Mouse (Mus musculus): ENCODE measurements around the gene Defb9. TPM values are rescaled to one million over a fixed set of nuclear protein-coding genes. Genes with fewer than 3 reads are reported as not detected.
"Not testable (repeated sequence)": the region's sequence is repeated elsewhere in the genome, so short reads cannot be mapped to it uniquely, and the experiment has no call there.

The Defb9 gene
- not detected in 2 replicates for polyA plus RNA-seq (2015; fragmentation: Nextera tagmentation; extraction: Ambion mirVana)

DNA sequence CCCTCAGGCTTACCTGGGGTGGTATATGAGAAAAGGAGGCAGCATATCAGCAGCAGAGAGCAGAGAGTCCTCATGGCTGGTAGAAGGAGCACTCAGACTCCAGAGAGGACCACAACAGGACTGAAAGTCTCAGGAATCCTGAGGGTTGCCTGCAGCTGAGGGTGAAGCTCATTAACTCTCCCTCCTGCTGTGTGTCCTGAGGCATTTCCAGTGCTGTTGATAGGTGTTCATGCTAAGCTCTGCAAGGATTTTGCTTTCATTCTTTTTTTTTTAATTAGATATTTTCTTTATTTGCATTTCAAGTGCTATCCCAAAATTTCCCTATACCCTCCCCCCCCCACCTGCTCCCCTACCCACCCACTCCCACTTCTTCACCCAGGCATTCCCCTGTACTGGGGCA lies at the start of gene Defb9:
Defb9 (minus strand) TSS at position 101 of the 400 bp plus-strand sequence.
- not testable (repeated sequence) for ATAC-seq (replicated peaks); H3K4me1 ChIP-seq

DNA sequence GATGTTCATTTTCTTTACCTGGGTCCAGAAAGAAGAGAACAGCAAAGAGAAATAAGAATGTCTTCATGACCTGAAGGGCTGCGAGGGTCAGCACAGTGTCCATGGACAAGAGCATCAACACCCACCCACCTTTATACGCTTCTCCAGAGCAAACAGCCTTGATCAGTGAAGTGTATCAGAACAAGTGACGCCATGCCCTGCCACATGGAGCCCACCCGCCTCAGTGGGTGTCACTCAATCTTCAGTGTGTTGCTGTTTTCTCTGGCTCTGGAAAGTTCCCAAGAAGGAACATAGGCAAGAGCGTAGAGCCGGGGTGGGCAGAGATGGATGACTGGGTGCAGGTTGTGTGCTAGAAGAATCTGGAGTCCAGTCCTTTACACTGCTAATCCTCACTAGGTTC lies 47.4 kb upstream of the Defb9 start, which contains the start of gene Defb15:
Defb15 (minus strand) TSS at position 101 of the 400 bp plus-strand sequence.
- H3K27ac ChIP-seq (replicated peaks), result no peak within 1 kb of the TSS
- ATAC-seq (replicated peaks), result no peak
- H3K4me3 ChIP-seq, result no peak within 1 kb of the TSS
- H3K4me1 ChIP-seq, result no peaks in the 10 kb centered on the region
- no peak within 1 kb of the TSS for H3K9ac ChIP-seq (replicated peaks)
- WGBS, result 87% methylated on average over 6 of the region's 6 CpGs
- H3K27me3 ChIP-seq, result no peaks in the 10 kb centered on the region
- H3K36me3 ChIP-seq, result no peaks in the 10 kb centered on the region
- H3K4me2 ChIP-seq (replicated peaks), result no peak within 1 kb of the TSS
- H3K9me3 ChIP-seq, result no peaks in the 10 kb centered on the region

More for the DNA sequence above, at the start of gene Defb9:
- H3K27ac ChIP-seq (replicated peaks); H3K9me3 ChIP-seq; H3K4me2 ChIP-seq (replicated peaks); H3K9ac ChIP-seq (replicated peaks); H3K27me3 ChIP-seq; H3K36me3 ChIP-seq; H3K4me3 ChIP-seq: not testable (repeated sequence)

DNA sequence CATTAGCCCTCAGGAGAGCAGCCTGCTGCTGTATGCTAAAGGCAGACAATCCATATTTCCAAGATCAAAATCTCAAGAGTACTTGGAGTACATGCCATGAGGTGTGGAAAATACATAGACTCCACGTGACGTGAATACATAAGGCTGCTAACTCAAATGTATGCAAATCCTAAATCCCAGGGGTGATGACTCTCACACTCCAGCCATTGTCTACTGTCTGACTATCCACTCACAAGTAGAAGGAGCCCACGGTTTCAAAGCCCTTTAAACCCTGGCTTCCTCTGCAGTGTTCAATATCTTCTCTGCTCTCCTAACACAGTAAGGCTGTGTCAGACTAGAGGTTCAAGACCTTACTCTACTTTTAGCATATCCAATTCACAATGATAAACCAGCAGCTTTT lies 45.5 kb upstream of the Defb9 start:
- H3K4me1 ChIP-seq; ATAC-seq (replicated peaks); H3K27ac ChIP-seq (replicated peaks); H3K4me2 ChIP-seq (replicated peaks); H3K9me3 ChIP-seq; H3K36me3 ChIP-seq; H3K27me3 ChIP-seq; H3K9ac ChIP-seq (replicated peaks); H3K4me3 ChIP-seq: not testable (repeated sequence)
- WGBS, result 74% methylated on average over 3 of the region's 3 CpGs

DNA sequence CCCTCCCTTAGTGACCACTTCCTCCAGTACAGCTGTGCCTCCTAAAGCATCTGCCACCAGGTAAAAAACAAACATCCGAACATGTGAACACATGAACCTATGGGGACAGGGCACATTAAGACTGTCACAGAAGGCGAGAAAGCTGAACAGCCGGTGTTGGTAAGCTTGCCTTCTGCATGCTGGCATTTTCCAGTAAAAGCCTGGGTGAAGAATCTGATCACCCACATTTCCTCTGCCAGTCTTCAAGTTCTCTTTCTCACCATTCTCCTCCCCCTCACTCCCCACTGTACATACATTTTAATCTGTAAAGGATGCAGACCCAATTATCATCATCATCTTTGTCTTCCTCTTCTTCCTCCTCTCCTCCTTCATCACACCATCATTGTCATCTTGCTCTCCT lies 30.4 kb upstream of the Defb9 start:
- H3K27me3 ChIP-seq, result no peaks in the 10 kb centered on the region
- 92% methylated on average over 3 of the region's 3 CpGs for WGBS
- ATAC-seq (replicated peaks), result no peak
- H3K36me3 ChIP-seq, result no peaks in the 10 kb centered on the region
- H3K9me3 ChIP-seq, result no peaks in the 10 kb centered on the region
- no peak overlapping the region for H3K4me2 ChIP-seq (replicated peaks)
- H3K27ac ChIP-seq (replicated peaks), result no peak overlapping the region
- H3K4me3 ChIP-seq, result no peak overlapping the region
- H3K4me1 ChIP-seq, result no peaks in the 10 kb centered on the region
- H3K9ac ChIP-seq (replicated peaks), result no peak overlapping the region

DNA sequence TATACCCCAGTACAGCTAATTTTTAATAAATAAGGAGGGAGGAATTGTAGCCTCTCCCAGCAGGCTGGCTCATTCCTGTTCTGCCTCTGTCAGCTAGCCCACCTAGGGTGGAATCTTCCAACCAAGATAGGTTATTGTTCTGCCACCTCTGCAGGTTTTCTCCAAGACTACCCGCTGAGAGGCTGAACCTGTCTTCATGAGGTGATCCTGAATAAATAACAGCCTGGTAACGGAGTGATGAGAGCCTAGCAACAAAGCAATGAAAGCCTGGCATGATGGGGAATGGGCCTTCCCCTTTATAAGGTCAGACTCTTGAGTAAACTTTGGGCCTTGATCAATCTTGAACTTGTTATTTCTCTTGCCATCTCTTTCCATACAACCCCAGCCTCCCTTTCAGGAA lies 27.3 kb upstream of the Defb9 start:
- H3K4me3 ChIP-seq, result no peak overlapping the region
- H3K9ac ChIP-seq (replicated peaks), result no peak overlapping the region
- H3K4me1 ChIP-seq, result no peaks in the 10 kb centered on the region
- no peak overlapping the region for H3K4me2 ChIP-seq (replicated peaks)
- H3K27ac ChIP-seq (replicated peaks), result no peak overlapping the region
- 23% methylated on average over 2 of the region's 2 CpGs for WGBS
- H3K27me3 ChIP-seq, result no peaks in the 10 kb centered on the region
- no peak for ATAC-seq (replicated peaks)
- H3K9me3 ChIP-seq, result no peaks in the 10 kb centered on the region
- no peaks in the 10 kb centered on the region for H3K36me3 ChIP-seq

DNA sequence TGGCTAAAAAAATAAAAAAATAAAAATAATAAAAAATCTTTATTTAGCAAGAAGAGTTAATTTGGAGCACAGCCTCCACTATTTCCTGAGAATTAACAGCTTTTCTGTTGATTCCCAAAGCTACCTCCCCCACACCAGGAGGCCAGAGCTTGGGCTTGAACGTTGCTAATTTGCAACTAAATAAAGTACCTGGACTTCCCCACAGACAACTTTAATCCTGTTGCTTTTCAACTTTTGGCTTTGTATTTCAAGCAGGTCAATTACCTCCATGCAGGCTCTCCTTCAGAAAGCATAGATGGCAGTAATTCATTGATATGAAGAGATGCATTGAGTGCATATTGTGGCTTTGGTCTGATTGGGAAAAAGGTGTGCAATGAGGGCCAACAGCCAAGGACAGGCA lies 26.7 kb upstream of the Defb9 start:
- 0% methylated on average over 1 of the region's 1 CpGs for WGBS
- no peaks in the 10 kb centered on the region for H3K27me3 ChIP-seq
- no peak overlapping the region for H3K4me2 ChIP-seq (replicated peaks)
- no peak overlapping the region for H3K9ac ChIP-seq (replicated peaks)
- no peak overlapping the region for H3K27ac ChIP-seq (replicated peaks)
- H3K9me3 ChIP-seq, result no peaks in the 10 kb centered on the region
- no peak overlapping the region for H3K4me3 ChIP-seq
- no peak for ATAC-seq (replicated peaks)
- H3K4me1 ChIP-seq, result no peaks in the 10 kb centered on the region
- no peaks in the 10 kb centered on the region for H3K36me3 ChIP-seq

DNA sequence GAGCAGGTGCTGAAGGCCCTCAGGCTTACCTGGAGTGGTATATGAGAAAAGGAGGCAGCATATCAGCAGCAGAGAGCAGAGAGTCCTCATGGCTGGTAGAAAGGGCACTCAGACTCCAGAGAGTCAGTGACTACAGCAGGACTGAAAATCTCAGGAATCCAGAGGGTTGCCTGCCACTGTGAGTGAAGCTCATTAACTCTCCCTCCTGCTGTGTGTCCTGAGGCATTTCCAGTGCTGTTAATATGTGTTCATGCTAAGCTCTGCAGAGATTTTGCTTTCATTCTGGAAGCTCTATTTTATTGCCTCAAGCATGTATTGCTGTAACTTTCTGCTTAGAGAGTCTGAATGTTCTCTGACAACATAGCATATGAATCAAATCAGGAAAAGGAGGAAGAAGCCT lies 21.1 kb upstream of the Defb9 start, which contains the start of gene Defb11:
Defb11 (minus strand) TSS at position 123 of the 400 bp plus-strand sequence.
- H3K4me1 ChIP-seq; H3K9ac ChIP-seq (replicated peaks); H3K9me3 ChIP-seq; H3K36me3 ChIP-seq; H3K4me2 ChIP-seq (replicated peaks); ATAC-seq (replicated peaks); H3K4me3 ChIP-seq; H3K27ac ChIP-seq (replicated peaks); H3K27me3 ChIP-seq: not testable (repeated sequence)

DNA sequence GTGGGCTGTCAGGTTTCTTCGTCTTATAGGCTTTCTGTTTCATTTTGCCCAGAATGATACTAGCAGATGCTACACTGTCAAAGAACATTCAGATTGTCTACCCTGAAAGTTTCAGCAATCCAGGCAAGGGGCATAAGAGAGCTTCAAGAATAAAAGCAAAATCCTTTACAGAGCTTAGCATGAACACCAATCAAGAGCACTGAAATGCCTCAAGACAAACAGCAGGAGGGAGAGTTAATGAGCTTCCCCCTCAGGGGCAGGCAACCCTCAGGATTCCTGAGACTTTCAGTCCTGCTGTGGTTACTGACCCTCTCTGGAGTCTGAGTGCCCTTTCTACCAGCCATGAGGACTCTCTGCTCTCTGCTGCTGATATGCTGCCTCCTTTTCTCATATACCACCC lies 26.6 kb downstream of the Defb9 start, which contains the start of gene Defb10:
Defb10 (plus strand) TSS at position 316 of the 400 bp plus-strand sequence.
- H3K27me3 ChIP-seq; H3K9me3 ChIP-seq; ATAC-seq (replicated peaks); H3K4me3 ChIP-seq; H3K4me2 ChIP-seq (replicated peaks); H3K36me3 ChIP-seq; H3K9ac ChIP-seq (replicated peaks); H3K27ac ChIP-seq (replicated peaks); H3K4me1 ChIP-seq: not testable (repeated sequence)
- 3% methylated on average over 1 of the region's 1 CpGs for WGBS

Other genes starting within 250 kb of the Defb9 start
- gene Defa17, start 229.6 kb downstream of the Defb9 start, polyA plus RNA-seq (2015; fragmentation: Nextera tagmentation; extraction: Ambion mirVana), result not detected in 2 replicates
- gene Defa34, start 219.6 kb downstream of the Defb9 start, polyA plus RNA-seq (2015; fragmentation: Nextera tagmentation; extraction: Ambion mirVana), result not detected in 2 replicates
- not detected in 2 replicates for gene AY761184, start 181.8 kb downstream of the Defb9 start, polyA plus RNA-seq (2015; fragmentation: Nextera tagmentation; extraction: Ambion mirVana)
- gene Defa24, start 150.9 kb downstream of the Defb9 start, polyA plus RNA-seq (2015; fragmentation: Nextera tagmentation; extraction: Ambion mirVana), result not detected in 2 replicates
- gene Defb50, start 61.9 kb downstream of the Defb9 start, polyA plus RNA-seq (2015; fragmentation: Nextera tagmentation; extraction: Ambion mirVana), result not detected in 2 replicates
- not detected in 2 replicates for gene Defb2, start 45.5 kb downstream of the Defb9 start, polyA plus RNA-seq (2015; fragmentation: Nextera tagmentation; extraction: Ambion mirVana)
- not detected in 2 replicates for gene Defb10, start 26.5 kb downstream of the Defb9 start, polyA plus RNA-seq (2015; fragmentation: Nextera tagmentation; extraction: Ambion mirVana)
- gene Defb11, start 21.0 kb upstream of the Defb9 start, polyA plus RNA-seq (2015; fragmentation: Nextera tagmentation; extraction: Ambion mirVana), result 6.7 and 13.5 TPM in 2 replicates
- not detected in 2 replicates for gene Defb15, start 47.3 kb upstream of the Defb9 start, polyA plus RNA-seq (2015; fragmentation: Nextera tagmentation; extraction: Ambion mirVana)
- not detected in 2 replicates for gene Defb35, start 52.9 kb upstream of the Defb9 start, polyA plus RNA-seq (2015; fragmentation: Nextera tagmentation; extraction: Ambion mirVana)
- not detected in 2 replicates for gene Defb13, start 61.3 kb upstream of the Defb9 start, polyA plus RNA-seq (2015; fragmentation: Nextera tagmentation; extraction: Ambion mirVana)
- gene Fam90a1a, start 73.3 kb upstream of the Defb9 start, polyA plus RNA-seq (2015; fragmentation: Nextera tagmentation; extraction: Ambion mirVana), result not detected in 2 replicates
- not detected in 2 replicates for gene Ccdc70, start 84.4 kb upstream of the Defb9 start, polyA plus RNA-seq (2015; fragmentation: Nextera tagmentation; extraction: Ambion mirVana)
- 1.3 and 1.7 TPM in 2 replicates for gene Atp7b, start 174.9 kb upstream of the Defb9 start, polyA plus RNA-seq (2015; fragmentation: Nextera tagmentation; extraction: Ambion mirVana)
- gene Alg11, start 175.3 kb upstream of the Defb9 start, polyA plus RNA-seq (2015; fragmentation: Nextera tagmentation; extraction: Ambion mirVana), result 29.9 and 31.2 TPM in 2 replicates
- 0.52 and 1.1 TPM in 2 replicates for gene Nek5, start 239.6 kb upstream of the Defb9 start, polyA plus RNA-seq (2015; fragmentation: Nextera tagmentation; extraction: Ambion mirVana)